Mouse (Mus musculus) mature B cell (primary cell): ENCODE measurements around the gene Srcap.
"Not testable (repeated sequence)": the region's sequence is repeated elsewhere in the genome, so short reads cannot be mapped to it uniquely, and the experiment has no call there.

Experiments used
- in situ Hi-C: fragments of 300-500 bp; cut with MboI; formaldehyde crosslinking; loops from 2 replicates; pipeline ENCODE4 v1.14.3; 2019

Gene Srcap

GRCm38 (mm10) chr7:127489982-127490381, 21.8 kb upstream of the Srcap start:
- in situ Hi-C loops, result no loop called here

DNA sequence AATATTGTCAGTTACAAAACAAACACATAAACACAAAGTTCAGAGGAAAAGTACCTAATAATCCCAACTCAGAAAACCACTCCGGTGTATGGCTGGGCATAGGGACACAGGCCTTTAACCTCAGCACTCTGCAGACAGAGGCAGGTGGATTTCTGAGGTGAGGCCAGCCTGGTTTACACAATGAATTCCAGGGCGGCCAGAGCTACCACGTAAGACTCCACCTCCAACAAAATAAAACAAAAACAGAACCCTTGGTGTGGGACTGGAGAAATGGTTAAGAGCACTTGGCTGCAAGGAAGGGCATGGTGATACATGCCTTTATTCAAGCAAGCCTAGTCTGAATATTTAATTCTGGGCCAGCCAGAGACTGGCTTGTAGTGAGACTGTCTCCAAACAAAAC, 19.9 kb upstream of the Srcap start:
- in situ Hi-C loops, result no loop called here

- in situ Hi-C loops, result loop anchor here (5.0 kb wide), 1 partner anchor 132 kb away; no protein-coding TSS in a partner anchor
Observed at GRCm38 (mm10) chr7:127494648-127495047, 17.1 kb upstream of the Srcap start.

DNA sequence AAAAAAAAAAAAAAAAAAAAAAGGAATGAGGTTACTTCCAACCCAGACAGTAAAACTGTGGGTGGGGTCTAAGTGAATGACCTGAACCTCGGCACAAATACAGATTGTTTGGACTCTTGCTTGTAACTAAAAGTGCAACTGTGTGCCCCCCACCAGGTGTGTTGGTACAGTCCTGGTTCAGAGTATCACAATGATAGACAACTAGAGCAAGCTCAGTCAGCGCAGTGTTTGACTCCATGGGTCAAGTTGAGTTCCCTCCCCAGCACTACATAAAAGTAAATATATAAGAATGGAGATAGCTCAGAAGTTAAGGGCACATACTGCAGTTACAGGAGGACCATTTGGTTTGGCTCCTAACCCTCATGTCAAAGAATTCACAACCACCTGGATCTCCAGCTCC, 14.4 kb upstream of the Srcap start:
- in situ Hi-C loops, result loop anchor here (5.0 kb wide), 1 partner anchor 135 kb away; no protein-coding TSS in a partner anchor

- in situ Hi-C loops, result loop anchor here (5.0 kb wide), 1 partner anchor 136 kb away; no protein-coding TSS in a partner anchor
Observed at GRCm38 (mm10) chr7:127498407-127498806, 13.4 kb upstream of the Srcap start.

DNA sequence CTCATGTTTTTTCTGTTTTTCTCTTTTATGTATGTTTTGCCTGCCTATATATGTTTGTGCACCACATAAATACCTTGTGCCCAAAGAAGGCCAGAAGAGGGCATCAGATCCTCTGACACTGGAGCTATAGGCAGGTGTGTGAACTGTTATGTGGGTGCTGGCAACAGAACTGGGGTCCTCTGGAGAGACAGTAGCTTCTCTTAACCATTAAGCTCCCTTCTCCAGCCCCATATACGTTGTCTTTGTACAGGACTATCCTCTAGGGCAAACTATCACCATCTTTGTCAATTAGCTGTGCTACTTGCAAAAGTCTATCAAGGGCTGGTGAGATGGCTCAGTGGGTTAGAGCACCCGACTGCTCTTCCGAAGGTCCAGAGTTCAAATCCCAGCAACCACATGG, 3.5 kb upstream of the Srcap start:
- in situ Hi-C loops, result no loop called here

DNA sequence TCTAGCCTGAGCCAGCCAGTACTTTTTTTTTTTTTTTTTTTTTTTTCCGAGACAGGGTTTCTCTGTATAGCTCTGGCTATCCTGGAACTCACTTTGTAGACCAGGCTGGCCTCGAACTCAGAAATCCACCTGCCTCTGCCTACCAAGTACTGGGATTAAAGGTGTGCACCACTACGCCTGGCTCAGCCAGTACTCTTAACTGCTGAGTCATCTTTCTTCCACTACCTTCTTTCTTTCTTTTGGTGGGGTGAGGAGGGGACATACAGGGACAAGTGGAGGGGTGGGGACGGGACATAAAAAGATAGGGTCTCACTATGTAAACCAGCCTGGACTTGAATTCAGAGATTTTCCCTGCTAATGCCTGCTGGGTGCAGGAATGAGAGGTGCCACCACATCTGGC, 2.0 kb upstream of the Srcap start:
- in situ Hi-C loops, result not testable (repeated sequence)

DNA sequence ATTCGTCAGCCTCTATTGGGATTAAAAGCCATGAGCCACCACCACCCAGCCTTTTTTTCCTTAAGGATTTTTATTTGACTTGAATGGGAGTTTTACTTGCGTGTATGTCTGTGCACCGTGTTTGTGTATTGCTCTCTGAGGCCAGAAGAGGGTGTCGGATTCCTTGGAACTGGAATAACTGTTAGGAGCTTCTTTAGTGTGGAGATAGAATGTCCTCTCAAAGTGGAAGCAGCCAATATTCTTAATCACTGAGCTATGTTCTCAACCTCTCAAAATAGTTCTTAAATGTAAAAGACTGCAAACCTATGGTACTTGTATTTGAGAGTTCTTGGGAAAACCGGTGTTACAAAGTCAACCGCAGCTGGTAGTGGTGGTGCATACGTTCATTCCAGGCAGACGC, 542 bp upstream of the Srcap start:
- in situ Hi-C loops, result no loop called here

- in situ Hi-C loops, result no loop called here
Observed at GRCm38 (mm10) chr7:127512231-127513015, 640 bp downstream of the Srcap start.

- in situ Hi-C loops, result no loop called here
Observed at GRCm38 (mm10) chr7:127513016-127513390, 1.2 kb downstream of the Srcap start.

- in situ Hi-C loops, result no loop called here
Observed at GRCm38 (mm10) chr7:127513781-127514180, 2.0 kb downstream of the Srcap start.

GRCm38 (mm10) chr7:127515846-127516245, 4.1 kb downstream of the Srcap start:
- in situ Hi-C loops, result no loop called here

DNA sequence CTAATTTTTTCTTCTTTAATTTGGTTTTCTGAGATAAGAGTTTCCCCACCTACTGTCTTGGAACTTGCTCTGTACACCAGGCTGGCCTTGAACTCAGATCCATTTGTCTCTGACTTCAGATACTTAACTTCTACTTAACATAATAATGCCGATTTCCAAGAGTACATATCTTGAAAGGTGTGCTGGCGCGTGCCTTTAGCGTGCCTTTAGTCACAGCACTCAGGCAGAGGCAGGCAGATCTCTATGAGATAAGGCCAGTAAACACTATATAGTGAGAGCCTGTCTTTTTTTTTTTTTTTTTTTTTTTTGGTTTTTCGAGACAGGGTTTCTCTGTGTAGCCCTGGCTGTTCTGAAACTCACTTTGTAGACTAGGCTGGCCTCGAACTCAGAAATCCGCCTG, 4.6 kb downstream of the Srcap start:
- in situ Hi-C loops, result no loop called here

DNA sequence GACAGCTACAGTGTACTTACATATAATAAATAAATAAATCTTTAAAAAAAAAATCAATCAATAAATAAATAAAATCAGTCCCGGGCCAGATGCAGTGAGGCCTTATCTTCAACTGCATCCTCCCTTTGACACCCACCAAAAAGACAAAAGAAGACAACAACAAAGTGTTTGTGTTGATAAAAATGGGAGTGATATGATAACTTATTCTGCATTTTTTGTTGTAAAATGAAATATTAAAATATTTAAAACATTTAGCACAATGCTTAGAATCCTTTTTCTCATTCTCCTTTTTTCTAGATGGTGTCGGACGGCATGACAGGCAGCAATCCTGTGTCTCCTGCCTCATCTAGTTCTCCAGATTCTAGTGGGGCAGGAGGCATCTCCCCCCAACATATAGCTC, 7.5 kb downstream of the Srcap start, which contains the start of gene Gm42715:
TSS of gene Gm42715 (plus strand) at position 301 of the 400 bp plus-strand sequence.
- in situ Hi-C loops, result no loop called here

DNA sequence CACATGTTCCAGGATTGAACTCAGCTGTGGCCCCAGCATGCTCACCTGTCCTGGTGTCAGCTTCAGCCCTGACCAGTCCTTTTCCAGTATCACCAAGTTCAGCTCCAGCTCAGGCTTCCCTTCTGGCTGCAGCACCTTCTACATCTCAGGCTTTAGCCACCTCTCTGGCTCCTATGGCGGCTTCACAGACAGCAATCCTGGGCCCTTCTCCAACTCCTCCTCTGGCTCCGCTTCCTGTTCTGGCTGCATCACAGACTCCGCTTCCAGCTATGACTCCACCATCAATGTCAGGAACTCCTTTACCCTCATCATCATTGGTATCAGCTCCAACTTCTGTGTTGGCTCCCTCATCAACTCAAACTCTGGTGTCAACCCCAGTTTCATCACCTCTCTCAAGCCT, 29.9 kb downstream of the Srcap start:
- in situ Hi-C loops, result no loop called here

DNA sequence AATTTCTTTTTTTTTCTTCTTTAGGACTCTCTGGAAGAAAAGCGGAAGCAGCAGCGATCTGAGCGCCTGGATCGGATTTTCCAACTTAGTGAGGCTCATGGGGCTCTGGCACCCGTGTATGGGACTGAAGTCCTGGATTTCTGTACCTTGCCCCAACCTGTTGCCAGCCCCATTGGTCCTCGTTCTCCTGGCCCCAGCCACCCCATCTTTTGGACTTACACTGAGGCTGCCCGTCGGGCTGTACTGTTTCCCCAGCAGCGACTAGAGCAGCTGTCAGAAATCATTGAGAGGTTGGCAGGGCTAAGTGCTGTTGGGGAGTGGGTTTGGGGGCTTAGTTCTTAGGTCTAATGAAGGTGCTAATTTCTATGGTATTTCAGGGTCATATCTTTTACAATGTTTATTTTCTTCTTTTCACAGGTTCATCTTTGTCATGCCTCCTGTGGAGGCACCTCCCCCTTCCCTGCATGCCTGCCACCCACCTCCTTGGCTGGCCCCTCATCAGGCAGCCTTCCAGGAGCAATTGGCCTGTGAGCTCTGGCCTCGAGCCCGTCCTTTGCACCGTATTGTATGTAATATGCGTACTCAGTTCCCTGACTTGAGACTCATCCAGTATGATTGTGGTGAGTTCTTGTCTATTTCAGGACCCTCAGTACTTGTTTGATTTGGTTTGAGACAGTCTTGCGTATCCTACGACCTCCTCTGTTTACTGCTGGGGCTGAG, 37.5 kb downstream of the Srcap start:
- in situ Hi-C loops, result no loop called here

GRCm38 (mm10) chr7:127551558-127551957, 39.8 kb downstream of the Srcap start:
- in situ Hi-C loops, result no loop called here

DNA sequence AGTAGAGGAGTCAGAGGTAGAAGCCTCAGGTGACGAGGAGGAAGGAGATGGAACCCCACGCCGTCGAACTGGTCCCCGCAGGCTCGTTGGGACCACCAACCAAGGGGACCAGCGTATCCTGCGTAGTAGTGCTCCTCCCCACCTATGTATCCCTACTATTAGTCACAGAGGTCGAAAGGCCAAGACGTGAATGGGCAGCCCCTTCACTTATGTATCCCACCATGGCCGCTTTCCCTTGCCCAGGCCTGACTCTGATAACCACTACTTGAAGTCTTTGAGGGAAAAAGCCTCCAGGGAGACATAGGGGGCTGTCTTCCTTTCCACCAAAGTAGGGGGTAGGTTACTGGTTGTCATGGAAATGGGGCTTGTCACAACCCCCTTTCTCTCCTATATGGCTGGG, 48.8 kb downstream of the Srcap start:
- in situ Hi-C loops, result no loop called here

- in situ Hi-C loops, result no loop called here
Observed at GRCm38 (mm10) chr7:127561340-127561858, 49.6 kb downstream of the Srcap start, which contains the start of gene Tmem265. TSS of gene Tmem265 (plus strand) at chr7:127561390.

- in situ Hi-C loops, result no loop called here
Observed at GRCm38 (mm10) chr7:127564381-127565150, 52.8 kb downstream of the Srcap start.

DNA sequence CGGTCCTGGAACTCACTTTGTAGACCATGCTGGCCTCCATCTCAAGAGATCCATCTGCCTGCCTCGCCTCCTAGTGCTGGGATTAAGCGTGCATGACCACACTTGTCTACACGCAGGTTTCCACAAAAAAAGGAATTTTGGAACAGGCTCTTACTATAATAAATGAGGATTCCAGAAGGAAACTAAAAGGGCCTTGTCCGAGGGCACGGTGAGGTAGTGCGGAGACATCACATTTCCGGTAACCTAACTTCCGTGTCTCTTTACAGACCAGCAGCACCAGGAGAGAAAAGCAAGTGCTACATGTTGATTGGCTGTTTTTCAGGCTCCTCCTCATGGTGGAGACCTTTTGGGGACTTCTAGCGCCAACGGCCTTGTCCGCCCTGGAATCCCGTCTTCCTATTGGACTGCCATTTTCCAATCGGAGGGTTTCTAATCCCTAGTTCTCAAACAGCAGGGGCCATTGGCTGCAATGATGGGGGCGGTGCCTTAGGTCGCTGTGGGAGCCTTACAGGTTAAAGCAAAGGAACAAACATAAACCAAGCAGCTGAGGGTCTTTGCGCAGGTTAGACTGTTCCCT, 61.2 kb downstream of the Srcap start, which contains the start of gene Phkg2:
TSS of gene Phkg2 (plus strand) at position 446 of the 577 bp plus-strand sequence.
- in situ Hi-C loops, result no loop called here
